Mouse (Mus musculus) megakaryocyte, embryonic 14.5 days (primary cell): ENCODE data around the gene Zfp1.

Experiments
- FLI1 ChIP-seq: IDR thresholded peaks from 2 replicates; pipeline ENCODE4 v1.6.1; 2012; ENCODE audit warnings: low read length, inconsistent platforms, mixed read lengths
- GATA1 ChIP-seq: IDR thresholded peaks from 3 replicates; pipeline ENCODE4 v1.6.1; 2012; ENCODE audit warnings: mixed read lengths, low read length, inconsistent platforms, borderline replicate concordance

GRCm38 (mm10) chr8:111626528-111626820, 16.7 kb upstream of the Zfp1 start:
- TF ChIP-seq GATA1 (no peak), FLI1 (no peak)
